Mouse (Mus musculus): ENCODE data around the gene Spred3. TPM values are rescaled to one million over a fixed set of nuclear protein-coding genes. Genes with fewer than 3 reads are reported as not detected.

The Spred3 gene
- polyA plus RNA-seq (2021; fragmentation: Nextera tagmentation), result 2.1 and 2.8 TPM in 2 replicates
- long read RNA-seq, experiment 1, result 0 reads
- long read RNA-seq, experiment 2, partial matches to known transcripts, result 1 of 4 reads
- long read RNA-seq, experiment 2, other reads (novel, unspliced or antisense), result 3 of 4 reads

DNA sequence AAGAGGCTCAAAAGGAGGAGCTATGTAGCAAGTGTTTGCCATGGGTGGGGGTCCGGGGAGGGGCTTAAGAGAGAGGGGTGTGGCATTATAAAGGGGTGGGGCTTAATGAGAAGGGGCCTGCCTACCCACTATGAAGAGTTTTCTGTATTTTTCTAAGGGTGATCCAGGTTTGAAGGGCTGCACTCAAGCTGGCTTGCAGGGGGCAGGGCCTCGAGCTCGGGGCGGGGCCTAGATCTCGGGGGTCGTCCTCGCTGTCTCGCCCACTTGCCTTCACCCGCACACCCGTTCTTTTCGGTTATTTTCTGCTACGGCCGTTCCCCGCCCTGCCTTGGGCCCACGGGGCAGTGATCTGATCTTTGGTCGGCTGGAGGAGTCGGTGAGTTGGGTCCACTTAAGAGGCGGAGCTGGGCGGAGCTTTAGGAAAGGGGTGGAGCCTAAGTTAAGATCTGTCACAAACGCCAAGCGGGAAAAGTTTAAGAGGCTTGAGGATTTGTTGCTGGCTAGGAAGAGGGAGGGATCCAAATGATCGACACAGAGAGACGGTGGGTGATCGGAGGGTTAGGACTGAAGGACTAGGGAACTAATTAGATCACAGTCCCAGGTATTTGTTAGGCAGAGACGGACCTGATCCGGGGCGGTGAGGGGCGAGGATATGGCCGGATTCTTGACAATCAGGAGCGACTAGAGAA lies at the start of gene Spred3, which contains the start of gene Ggn:
Gene Spred3 (minus strand): TSS at position 346 of the 689 bp plus-strand sequence.
Gene Ggn (plus strand): TSS at position 145 of the 689 bp plus-strand sequence.

GRCm38 (mm10) chr7:29213675-29214082 lies 43.5 kb upstream of the Spred3 start, which contains the start of gene Catsperg1:
Gene Catsperg1 (minus strand): TSS chr7:29214035.

GRCm38 (mm10) chr7:29180077-29180853 lies 10.1 kb upstream of the Spred3 start, which contains the start of gene Psmd8:
Gene Psmd8 (minus strand): TSS chr7:29180701.

DNA sequence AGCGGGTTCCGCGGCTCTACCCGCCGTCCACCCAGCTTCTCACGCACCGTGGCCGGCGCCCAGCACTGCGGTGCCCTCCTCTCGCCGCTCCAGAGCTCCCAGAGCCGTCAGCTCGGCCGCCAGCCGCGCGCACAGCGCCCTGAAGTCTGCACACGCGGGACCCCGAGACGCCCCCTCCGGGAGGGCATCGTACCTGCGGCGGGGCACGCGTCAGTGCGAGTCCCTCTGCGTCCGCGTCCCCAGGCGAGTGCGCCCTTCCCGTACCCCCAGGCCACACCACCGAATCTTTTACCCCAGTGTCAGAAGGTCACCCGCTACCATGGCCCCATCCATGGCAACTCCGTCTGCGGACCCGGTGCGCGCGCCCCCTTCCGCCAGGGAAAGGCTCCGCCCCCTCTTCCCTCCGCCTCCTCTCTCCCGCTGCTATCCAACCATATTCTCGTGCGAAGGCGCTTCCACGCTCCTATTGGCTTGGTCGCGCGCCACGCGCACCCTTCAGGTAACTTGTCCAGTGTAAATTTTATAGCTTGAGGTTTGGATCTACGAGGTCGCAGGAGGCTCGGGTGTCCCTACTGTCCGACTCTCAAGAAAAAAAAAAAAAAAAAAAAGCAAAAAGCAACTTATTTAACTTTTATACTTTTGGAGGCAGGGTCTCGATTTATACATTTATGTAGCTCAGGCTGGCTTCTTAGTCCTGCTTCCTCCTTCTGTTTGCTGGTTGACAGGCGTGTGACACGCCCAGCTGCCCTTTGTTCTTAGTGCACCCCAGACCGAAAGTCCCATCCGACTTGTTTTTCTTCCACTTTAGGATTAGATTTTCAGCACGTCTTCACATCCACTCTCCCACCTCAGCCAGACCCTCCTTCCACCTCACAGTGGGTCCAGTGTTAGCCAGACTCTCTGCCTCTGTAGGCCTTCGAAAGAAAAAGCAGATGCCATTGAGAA lies 14.1 kb downstream of the Spred3 start, which contains the start of gene Fam98c:
Gene Fam98c (minus strand): TSS at position 397 of the 945 bp plus-strand sequence.

GRCm38 (mm10) chr7:29134693-29135386 lies 35.4 kb downstream of the Spred3 start, which contains the start of gene Rasgrp4:
Gene Rasgrp4 (plus strand): TSS chr7:29134851.

DNA sequence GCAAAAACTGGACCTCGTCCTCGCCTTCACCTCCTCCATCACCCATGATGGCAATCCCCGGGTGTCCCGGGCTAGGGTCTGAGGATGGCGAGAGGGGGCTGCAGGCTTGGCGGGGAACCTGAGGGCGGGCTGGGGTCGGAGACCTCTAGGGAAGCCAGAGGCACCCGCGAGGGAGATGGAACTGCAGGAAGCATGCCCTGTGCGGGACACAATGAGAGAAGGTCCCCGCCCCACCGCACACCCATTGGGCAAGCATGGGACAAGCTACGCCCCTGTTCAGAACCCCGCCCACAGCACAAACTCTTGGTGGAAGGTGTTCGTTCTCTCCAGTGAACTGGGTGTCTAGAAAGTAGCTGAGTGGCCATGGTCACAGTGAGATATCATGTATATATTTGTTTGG lies 45.2 kb downstream of the Spred3 start, which contains the start of gene Ryr1:
Gene Ryr1 (minus strand): TSS at position 210 of the 400 bp plus-strand sequence.

Other genes with a start within 250 kb of the Spred3 start
- 90.7 and 101 TPM in 2 replicates for gene Actn4, start 208.1 kb downstream of the Spred3 start, polyA plus RNA-seq (2021; fragmentation: Nextera tagmentation)
- 580 and 617 TPM in 2 replicates for gene Eif3k, start 188.5 kb downstream of the Spred3 start, polyA plus RNA-seq (2021; fragmentation: Nextera tagmentation)
- gene Map4k1, start 188.4 kb downstream of the Spred3 start, polyA plus RNA-seq (2021; fragmentation: Nextera tagmentation), result 0.26 and 0.45 TPM in 2 replicates
- gene Ryr1, start 45.2 kb downstream of the Spred3 start, polyA plus RNA-seq (2021; fragmentation: Nextera tagmentation), result 2.2 and 2.4 TPM in 2 replicates
- gene Rasgrp4, start 35.6 kb downstream of the Spred3 start, polyA plus RNA-seq (2021; fragmentation: Nextera tagmentation), result 0.08 and 0.52 TPM in 2 replicates
- 60.6 and 63.0 TPM in 2 replicates for gene Fam98c, start 14.2 kb downstream of the Spred3 start, polyA plus RNA-seq (2021; fragmentation: Nextera tagmentation)
- 0.11 and 0.20 TPM in 2 replicates for gene Ggn, start 201 bp downstream of the Spred3 start, polyA plus RNA-seq (2021; fragmentation: Nextera tagmentation)
- gene Psmd8, start 10.3 kb upstream of the Spred3 start, polyA plus RNA-seq (2021; fragmentation: Nextera tagmentation), result 253 and 274 TPM in 2 replicates
- not detected in 2 replicates for gene Catsperg1, start 43.6 kb upstream of the Spred3 start, polyA plus RNA-seq (2021; fragmentation: Nextera tagmentation)
- gene Kcnk6, start 62.1 kb upstream of the Spred3 start, polyA plus RNA-seq (2021; fragmentation: Nextera tagmentation), result 0.65 and 1.0 TPM in 2 replicates
- 134 and 143 TPM in 2 replicates for gene Yif1b, start 67.9 kb upstream of the Spred3 start, polyA plus RNA-seq (2021; fragmentation: Nextera tagmentation)
- gene 2200002D01Rik, start 78.1 kb upstream of the Spred3 start, polyA plus RNA-seq (2021; fragmentation: Nextera tagmentation), result 0.39 and 0.77 TPM in 2 replicates
- 38.0 and 89.1 TPM in 2 replicates for gene Spint2, start 111.5 kb upstream of the Spred3 start, polyA plus RNA-seq (2021; fragmentation: Nextera tagmentation)
- gene Ppp1r14a, start 118.9 kb upstream of the Spred3 start, polyA plus RNA-seq (2021; fragmentation: Nextera tagmentation), result 13.6 and 15.6 TPM in 2 replicates
- 43.6 and 49.5 TPM in 2 replicates for gene Dpf1, start 133.5 kb upstream of the Spred3 start, polyA plus RNA-seq (2021; fragmentation: Nextera tagmentation)